Mouse (Mus musculus) forebrain, embryonic 11.5 days (tissue): ENCODE measurements around the gene Ankrd1. TPM values are rescaled to one million over a fixed set of nuclear protein-coding genes. Genes with fewer than 3 reads are reported as not detected.

Experiments
- polyA plus RNA-seq: library from polyadenylated mRNA; unstranded; fragments of >200 nt; fragmentation: Nextera tagmentation; extraction: Ambion mirVana; gene quantifications from 2 replicates; pipeline ENCODE4 v1.2.1, GENCODE M21; 2014

The Ankrd1 gene
- polyA plus RNA-seq, 1 experiment from 2014 or later: not detected

Other genes starting within 250 kb of the Ankrd1 start
- 0.08 and 0.25 TPM in 2 replicates for gene Htr7, start 62.6 kb downstream of the Ankrd1 start, polyA plus RNA-seq
- 119 and 121 TPM in 2 replicates for gene Rpp30, start 36.4 kb downstream of the Ankrd1 start, polyA plus RNA-seq
- gene Pcgf5, start 228.2 kb upstream of the Ankrd1 start, polyA plus RNA-seq: 14.9 and 17.1 TPM in 2 replicates